Mouse (Mus musculus): ENCODE data around the gene Prkar1b.

The Prkar1b gene

GRCm38 (mm10) chr5:139101783-139102182, 48.0 kb downstream of the Prkar1b start:
- no peak for DNase-seq

- DNase-seq, result peak; percentile 85
These were observed 50.5 kb downstream of the Prkar1b start for GRCm38 (mm10) chr5:139098991-139099972.

- DNase-seq, result no peak
These were observed 54.3 kb downstream of the Prkar1b start for GRCm38 (mm10) chr5:139095297-139096110.

- no peak for DNase-seq
These were observed 56.3 kb downstream of the Prkar1b start for GRCm38 (mm10) chr5:139093534-139093933.

- peak; percentile 53 for DNase-seq
These were observed 58.1 kb downstream of the Prkar1b start for GRCm38 (mm10) chr5:139091713-139092112.

GRCm38 (mm10) chr5:139090162-139090561, 59.6 kb downstream of the Prkar1b start:
- no peak for DNase-seq

- no peak for DNase-seq
These were observed 61.6 kb downstream of the Prkar1b start for GRCm38 (mm10) chr5:139088173-139088572.

- peak; percentile 50 for DNase-seq
These were observed 64.8 kb downstream of the Prkar1b start for GRCm38 (mm10) chr5:139084831-139085519.

- peak; percentile 66 for DNase-seq
These were observed 65.5 kb downstream of the Prkar1b start for GRCm38 (mm10) chr5:139084302-139084701.

- peak; percentile 57 for DNase-seq
These were observed 66.0 kb downstream of the Prkar1b start for GRCm38 (mm10) chr5:139083841-139084240.

- no peak for DNase-seq
These were observed 68.4 kb downstream of the Prkar1b start for GRCm38 (mm10) chr5:139081370-139081769.

GRCm38 (mm10) chr5:139078156-139078462, 71.7 kb downstream of the Prkar1b start:
- no peak for DNase-seq

GRCm38 (mm10) chr5:139077311-139078155, 72.3 kb downstream of the Prkar1b start:
- DNase-seq, result peak; percentile 72

GRCm38 (mm10) chr5:139076450-139076849, 73.4 kb downstream of the Prkar1b start:
- DNase-seq, result peak; percentile 43

- no peak for DNase-seq
These were observed 74.0 kb downstream of the Prkar1b start for GRCm38 (mm10) chr5:139075791-139076190.

GRCm38 (mm10) chr5:139075125-139075524, 74.7 kb downstream of the Prkar1b start:
- peak; percentile 78 for DNase-seq

- no peak for DNase-seq
These were observed 75.8 kb downstream of the Prkar1b start for GRCm38 (mm10) chr5:139073977-139074376.

GRCm38 (mm10) chr5:139072866-139073265, 76.9 kb downstream of the Prkar1b start:
- DNase-seq, result peak; percentile 80

- DNase-seq, result no peak
These were observed 82.8 kb downstream of the Prkar1b start for GRCm38 (mm10) chr5:139066861-139067614.

GRCm38 (mm10) chr5:139064611-139065010, 85.2 kb downstream of the Prkar1b start:
- DNase-seq, result no peak

GRCm38 (mm10) chr5:139061680-139062079, 88.1 kb downstream of the Prkar1b start:
- peak; percentile 59 for DNase-seq

Data from cerebellum, adult 11-12 months (tissue).